Mouse (Mus musculus) cerebellum, adult (tissue): ENCODE measurements around the gene 1700016K19Rik.
"Not testable (repeated sequence)": the region's sequence is repeated elsewhere in the genome, so short reads cannot be mapped to it uniquely, and the experiment has no call there.

Experiments used
- ATAC-seq: cut with Nextera tagmentation; 2 replicates; pipeline ENCODE4 v1.9.2; 2017; ENCODE audit warnings: mild to moderate bottlenecking, moderate library complexity, mixed read lengths; ENCODE audit not compliant: insufficient number of reproducible peaks, low FRiP score, low TSS enrichment

The 1700016K19Rik gene

DNA sequence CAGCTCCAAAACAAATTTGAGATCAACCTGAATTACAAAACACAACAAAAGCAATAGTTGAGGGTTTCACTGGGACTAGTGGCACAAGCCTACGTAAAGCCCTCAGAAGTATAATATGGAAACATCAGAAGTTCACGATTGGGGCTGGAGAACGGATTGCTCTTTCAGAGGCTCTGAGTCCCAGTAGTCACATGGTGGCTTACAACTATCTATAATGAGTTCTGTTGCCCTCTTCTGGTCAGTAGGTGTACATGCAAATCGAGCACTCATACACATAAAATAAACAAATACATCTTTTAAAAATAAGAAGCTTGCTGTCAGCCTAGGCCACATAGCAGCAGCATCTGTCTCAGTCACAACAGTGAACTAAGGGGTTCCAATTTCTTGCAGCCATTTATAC is 16.5 kb upstream of the 1700016K19Rik start:
- no peak for ATAC-seq

DNA sequence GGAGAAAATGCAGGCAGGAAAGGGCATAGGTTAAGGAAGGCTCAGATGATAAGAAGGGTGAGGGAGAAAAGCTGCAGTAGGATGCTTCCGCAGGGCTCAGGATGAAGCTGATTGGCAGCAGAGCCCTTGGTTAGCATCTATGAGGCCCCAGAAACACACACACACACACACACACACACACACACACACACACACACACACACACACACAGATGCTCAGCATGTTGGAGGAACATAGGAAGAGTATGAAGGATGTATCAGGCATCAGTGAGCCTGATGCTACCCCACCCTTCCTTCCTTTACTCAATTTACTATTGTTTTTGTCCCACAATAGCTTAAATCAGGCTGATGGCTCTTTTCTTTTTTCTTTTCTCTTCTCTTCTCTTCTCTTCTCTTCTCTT is 15.1 kb upstream of the 1700016K19Rik start:
- ATAC-seq = no peak

DNA sequence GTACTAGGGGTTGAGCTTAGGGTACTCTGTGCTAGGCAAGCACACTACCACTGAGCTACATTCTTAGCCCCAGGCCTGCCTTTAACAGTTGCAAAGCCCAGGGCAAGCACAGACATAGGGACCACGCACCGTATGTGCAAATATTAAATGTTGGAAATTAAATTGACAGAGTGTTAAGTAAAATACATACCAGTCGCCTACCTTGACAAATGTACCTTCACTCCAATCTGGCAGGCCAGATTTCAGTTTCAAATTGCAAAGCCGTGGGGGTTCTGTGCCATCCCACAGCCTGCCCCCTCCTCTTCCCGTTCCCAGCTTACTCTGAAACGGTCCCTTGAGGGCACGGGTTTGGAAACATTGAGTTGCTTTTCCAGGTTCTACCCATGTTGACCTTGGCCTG is 13.8 kb upstream of the 1700016K19Rik start:
- ATAC-seq = no peak

DNA sequence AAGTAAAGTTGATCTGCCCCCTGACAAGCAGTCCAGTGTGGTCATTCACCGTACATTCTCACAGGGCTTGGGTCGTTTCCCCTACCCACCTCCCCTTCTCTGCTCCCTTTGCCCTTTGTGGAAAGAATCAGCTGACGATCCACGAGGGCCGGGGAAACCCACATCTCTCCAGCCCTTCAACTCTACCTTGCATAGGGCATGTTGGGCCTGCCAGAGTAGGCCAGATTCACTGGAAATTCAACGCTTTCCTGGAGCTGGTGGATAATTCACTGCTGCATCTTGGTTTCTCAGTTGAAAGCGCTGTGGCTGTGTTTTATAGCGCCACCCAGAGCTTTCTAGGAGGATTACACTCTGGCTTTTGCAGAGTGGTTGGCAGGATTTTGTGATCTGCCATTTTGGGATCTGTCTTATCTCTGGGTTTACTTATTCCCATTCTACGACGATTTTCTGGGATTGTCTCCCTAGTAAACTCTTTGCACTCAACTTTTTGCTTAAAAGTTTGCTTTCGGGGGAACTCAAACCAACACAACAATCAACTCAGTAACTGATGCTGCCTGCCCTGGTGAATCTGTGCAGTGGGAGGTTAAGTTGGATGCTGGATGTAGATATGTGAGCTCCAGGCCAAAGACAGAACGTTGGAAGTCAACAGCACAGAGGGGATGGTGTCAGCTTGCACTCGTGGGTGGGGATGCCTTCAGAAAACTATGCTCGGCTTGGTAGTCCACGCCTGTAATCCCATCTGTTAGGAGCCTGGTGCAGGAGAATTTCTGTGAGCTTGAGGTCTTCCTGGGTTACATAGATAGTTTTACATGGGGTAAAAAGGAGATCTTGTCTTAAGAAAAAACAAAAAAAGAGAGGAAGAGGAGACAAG is 8.5 kb upstream of the 1700016K19Rik start:
- no peak for ATAC-seq

DNA sequence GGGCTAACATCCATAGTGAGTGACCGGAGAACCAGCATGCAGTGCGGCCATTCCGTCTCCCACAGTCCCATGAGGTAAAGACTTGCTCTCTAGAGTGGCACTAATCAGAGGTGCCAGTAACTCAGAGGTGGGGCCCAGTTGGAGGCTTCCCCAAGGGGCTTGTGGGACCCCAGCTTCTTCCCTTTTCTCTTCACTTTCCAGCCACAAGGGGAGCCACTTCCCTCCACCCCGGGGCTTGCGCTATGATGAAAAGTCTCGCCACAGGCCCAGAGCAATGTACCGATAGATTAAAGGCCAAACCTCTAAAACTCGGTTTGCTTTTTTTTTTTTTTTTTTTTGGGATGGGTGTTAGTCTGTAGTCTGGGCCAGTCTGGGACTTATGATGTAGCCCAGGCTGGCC is 7.8 kb upstream of the 1700016K19Rik start:
- ATAC-seq = no peak

DNA sequence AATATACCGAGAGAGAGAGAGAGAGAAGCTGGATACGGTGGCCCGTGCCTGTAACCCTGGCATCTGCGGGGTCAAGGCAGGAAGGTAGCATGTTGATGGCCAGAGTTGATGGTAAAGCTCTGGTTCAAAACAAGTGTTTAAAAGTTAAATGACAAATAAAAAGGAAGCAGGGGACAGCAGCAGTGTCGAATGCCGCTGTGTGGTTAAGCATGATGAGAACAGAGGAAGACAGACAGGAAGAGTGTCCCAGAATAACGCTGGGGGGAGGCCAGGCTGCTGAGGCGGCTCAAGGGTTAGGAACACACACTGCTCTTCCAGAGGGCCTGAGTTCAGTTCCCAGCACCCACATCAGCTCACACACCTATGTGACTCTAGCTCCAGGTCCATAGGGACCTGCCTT is 7.2 kb upstream of the 1700016K19Rik start:
- no peak for ATAC-seq

DNA sequence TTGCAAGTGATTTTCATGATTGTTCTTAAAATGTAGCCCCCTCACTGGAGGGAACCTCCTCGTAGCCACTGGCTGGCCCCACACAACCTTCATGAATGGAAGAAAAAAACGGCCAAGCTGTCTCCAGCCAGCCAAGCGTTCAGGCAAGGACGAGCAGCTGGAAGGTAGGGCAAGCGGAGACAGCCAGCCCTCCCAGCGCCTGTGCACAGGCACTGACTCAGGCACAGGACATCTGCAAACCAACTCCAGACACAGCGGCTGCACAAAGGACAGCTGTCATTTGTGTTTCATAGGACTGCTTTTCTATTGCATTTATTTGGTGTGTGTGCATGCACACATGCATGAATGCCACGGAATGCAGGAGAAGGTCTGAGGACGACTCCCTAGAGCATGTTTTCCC is 5.4 kb upstream of the 1700016K19Rik start:
- ATAC-seq = no peak

DNA sequence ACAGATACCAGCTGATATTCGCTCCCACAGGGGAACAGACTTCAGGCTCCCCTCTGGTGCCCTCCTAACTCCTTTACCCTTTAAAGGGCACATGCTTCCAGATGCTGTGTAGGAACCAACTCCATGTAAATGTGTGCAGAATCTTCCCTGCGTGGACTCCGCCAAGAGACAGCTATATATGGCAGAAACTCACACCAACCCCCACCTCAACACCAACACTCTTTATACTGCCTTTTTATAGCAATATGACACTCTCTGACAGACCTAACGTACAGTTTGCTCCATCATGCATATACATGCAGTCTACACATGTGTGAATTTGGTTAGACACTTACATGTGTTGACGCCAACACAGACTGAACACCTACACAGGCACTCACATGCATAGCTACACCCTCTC is 989 bp downstream of the 1700016K19Rik start:
- ATAC-seq = no peak

DNA sequence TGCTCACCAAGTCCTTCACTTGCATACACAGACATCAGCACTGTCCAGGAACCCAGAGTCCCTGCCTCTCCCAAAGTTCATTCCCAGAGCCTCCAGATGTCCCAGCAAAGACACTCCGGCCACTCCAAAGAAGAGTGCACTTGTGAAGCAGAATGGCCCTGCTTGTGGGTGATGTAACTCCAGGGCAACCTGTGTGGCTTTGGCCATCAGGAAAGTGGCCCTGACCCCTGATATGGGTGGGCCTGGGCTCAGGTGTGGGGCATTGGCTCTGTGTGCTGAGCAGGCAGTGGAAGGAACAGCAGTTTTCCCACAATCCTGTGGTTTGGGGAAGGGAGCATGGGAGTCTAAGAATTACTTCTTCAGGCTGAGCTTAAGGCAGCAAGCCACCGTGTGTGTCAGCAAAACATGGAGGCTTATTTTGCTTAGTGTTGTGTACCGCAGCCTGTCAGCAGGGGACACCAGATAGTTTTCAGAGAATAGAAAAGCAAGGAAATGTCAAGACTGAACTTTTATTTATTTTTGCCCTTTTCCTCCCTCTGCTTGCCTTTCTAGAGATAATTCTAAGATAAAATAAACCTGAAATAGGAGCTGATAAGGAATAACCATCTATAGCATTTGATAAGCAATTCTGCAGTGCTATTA is 1.6 kb downstream of the 1700016K19Rik start:
- ATAC-seq = no peak

DNA sequence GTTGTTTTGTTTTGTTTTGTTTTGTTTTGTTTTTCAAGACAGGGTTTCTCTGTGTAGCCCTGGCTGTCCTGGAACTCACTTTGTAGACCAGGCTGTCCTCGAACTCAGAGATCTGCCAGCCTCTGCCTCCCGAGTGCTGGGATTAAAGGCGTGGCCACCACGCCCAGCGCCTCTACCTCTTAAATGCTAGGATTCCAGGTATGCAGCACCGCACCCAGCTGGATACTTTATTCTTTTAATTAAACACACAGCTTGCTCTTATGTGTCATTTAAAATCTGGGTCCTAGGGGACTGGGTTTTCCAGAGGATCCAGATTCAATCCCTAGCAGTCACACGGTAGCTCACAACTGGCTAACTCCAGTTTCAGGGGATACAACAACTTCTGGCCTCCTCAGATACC is 4.6 kb downstream of the 1700016K19Rik start:
- not testable (repeated sequence) for ATAC-seq

DNA sequence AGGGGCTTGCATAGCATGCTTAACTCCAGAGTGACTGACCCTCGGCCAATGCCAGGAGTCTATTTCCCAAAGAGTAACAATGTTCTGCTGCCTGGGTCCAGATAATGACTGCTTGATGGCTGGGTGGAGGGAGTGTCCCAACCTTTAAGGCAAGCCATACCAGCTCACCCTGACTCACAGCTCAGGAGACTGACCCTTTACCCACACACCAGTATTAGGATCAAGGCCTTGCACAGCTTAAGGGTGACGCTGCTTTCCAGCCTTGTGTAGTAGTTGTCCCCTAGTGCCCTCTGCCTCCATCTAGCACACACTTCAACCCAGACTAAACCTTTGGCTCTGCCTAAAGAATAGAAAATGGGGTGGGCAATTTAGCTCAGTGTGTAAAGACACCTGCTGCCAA is 8.4 kb downstream of the 1700016K19Rik start:
- no peak for ATAC-seq

DNA sequence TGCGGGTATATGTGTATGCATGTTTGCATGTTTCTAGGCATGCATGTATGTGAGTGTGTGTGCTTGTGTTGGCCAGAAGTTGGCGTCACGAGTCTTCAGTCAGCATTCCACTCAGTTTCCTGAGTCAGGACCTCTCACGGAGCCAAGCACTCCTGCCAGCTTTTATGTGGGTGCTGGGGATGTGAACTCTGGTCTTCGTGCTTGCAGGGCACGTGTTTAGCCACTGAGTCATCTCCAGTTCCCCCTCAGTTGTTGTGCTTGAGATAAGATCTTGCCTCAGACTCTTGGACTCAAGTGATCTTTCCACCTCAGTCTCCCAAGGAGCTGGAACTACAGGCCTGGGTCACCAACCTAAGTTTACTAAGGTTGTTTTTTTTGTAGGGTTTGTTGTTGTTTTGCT is 9.4 kb downstream of the 1700016K19Rik start:
- ATAC-seq = no peak

DNA sequence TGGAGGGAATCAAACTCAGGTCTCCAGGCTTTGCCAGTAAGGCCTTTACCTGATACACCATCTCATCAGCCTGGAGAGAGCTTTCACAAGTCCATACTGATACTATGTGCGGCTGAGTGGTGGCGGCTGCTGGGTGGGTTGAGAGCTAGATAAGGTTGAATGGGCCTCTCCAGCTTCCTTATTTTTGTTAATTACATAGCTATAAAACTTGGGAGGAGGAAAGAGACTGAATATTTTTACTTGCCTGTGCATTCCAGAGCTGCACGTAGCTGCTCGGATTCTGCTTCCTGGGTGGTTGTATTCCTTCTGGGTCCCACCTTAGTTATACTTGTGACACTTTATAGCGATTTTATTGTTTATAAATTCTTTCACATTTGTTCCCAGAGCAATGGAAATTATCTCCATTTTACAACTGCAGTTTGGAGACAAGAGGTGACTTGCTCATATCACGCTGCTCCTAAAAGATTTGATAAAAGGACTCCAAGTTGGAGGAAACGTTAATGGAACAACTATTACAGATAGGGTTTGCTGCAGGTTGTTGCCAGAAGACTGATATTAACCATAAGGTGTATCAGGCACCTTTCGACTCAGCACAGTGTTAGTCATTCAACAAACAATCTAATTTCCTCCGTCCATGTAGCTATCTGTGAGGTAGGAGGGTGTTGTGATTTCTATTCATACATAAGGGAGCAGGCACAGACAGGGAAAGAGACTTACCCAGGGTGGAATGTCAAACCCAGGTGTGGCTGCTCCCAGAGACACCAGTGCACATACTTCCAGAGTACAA is 11.3 kb downstream of the 1700016K19Rik start:
- no peak for ATAC-seq

DNA sequence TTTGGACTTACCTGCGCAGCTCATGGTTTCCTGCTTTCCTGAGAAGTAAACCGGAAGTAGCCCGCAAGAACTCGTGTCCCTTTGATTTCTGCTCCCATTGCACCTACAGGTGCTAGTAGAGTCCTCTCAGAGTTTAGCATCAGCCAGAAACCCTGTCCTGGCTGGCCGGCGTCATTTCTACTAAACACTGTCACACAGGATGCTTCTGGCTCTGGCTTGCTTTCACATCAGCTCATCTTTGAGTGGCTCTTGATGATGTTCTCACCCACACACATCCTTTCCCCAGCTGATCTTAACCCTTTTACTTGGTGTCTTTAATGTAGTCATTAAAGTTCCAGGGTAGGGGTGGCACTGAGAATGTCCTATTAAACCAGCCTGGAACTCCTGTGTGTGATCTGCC is 15.5 kb downstream of the 1700016K19Rik start:
- no peak for ATAC-seq

DNA sequence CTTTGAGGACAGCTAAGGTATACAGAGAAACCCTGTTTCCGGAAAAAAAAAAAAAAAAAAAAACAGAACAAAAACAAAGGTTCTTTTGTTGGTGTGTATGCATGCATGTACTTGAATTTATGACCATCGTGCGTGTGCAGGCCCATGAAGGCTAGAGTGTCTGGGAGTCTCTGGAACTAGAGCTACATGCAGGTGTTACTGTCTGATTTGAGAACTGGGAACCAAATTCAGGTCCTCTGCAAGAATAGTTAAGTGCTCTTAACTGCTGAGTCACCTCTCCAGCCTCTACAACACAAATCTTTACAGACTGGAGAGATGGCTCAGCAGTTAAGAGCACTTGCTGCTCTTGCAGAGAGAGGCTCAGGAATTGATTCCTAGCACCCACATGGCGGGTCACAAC is 16.1 kb downstream of the 1700016K19Rik start:
- no peak for ATAC-seq

DNA sequence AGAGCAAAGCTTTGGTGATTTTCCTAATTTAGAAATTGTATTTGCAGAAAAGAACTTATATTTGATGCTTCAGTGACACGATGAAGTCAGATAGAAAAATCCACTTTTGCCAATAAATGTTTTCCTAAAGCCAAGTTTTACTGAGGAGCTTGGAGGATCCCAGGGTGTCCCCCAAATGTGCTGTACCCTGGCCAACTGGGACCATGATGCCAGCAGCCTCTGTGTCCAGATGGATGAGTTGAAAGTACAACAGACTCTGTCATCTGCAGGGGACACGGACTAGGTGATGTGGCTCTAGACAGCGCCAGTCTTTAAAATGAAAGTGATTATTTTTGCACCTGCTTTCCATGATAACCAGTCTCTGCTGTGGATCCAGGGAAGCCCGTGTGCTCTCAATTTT is 20.2 kb downstream of the 1700016K19Rik start:
- no peak for ATAC-seq

DNA sequence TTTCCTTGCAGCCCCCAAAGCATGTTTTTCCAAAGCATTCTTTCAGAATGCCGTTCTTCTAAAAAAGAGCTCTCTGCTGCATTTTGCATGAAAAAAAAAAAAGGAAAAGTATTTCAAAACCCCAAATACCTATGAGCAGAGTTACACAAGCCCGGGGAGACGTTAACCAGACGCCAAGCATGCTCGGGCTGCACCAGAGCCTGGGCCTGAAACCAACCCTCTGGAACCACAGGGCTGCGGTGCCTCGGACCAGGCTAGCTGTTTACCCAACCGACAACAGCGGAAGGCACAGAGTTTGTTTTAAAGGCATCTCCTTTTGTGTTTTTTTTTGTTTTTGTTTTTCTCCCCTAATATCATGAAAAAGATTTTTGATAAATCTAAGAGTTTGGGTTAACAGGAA is 21.2 kb downstream of the 1700016K19Rik start:
- no peak for ATAC-seq

DNA sequence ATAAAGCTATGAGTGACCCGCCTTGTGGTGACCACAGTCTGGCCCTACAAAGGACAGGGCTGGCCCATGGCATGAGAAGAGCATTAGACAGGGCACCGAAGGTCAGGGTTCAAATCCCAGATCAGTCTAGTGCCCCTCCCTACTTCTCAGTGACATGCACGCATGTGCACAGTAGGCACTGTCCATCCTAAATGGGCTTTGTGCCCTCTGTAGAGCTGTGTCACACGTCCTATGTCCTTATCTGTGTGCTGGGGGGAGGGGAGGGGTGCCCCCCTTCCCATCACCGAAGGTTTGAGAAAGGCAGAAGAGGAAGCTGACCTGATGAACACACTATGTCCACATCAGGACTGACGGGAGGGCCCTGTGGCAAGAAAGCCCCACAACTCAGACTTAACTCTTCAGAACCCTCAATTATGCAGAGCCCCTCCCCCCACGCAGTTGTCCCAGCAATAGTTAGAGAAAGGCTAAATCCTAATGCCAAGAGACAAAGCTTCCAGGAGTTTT is 25.4 kb downstream of the 1700016K19Rik start:
- ATAC-seq = no peak

DNA sequence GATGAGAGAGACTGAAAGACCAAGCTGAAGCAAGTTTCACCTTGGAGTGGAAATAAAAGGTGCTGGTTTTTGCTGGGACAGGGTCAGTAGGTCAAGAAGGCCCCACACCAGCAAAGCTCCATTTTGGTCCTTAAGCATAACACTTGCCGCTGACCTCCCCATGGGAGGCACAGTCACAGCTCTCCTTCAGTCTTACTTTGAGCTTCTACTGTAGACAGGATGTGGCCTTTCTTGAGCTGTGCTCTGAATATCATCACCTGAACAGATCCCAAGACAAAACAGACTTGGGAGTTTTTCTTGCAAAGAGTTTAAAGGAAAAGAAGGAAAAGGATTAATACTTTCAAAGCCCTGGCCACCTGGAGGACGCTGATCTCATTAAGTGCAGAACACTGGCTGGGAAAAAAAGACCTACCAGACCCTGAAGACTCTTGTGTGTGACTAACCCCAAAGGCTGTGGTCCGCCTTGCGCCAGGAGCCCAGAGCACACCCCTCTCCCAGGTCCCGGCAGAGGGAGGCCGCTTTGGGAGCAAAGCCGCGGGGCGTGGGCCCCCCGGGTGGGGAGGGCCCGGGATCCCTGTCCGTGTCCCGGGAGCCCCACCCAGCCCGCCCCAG is 26.9 kb downstream of the 1700016K19Rik start:
- ATAC-seq = no peak
